8 mouse cellular contexts compared by ENCODE assay signal in genomic region chr15:82938155-82938569, GRCm38 (mm10). TPM values are rescaled to one million over a fixed set of nuclear protein-coding genes. Genes with fewer than 3 reads are reported as not detected.
DNase-seq lines count a peak whose midpoint lies in the region; ATAC-seq and TF ChIP-seq lines count a peak whose summit lies in the region.

No protein-coding gene starts in this region.

- ATAC-seq in heart, embryonic 11.5 days (replicated peaks; ENCODE audit: insufficient number of reproducible peaks, low FRiP score, low TSS enrichment): peak; percentile 51
- peak; percentile 43 for ATAC-seq in kidney, embryonic 14.5 days (ENCODE audit: low FRiP score, low TSS enrichment)
- no peak for ATAC-seq in erythroblast, adult 5-6 weeks (replicated peaks; ENCODE audit: low FRiP score, poor library complexity, severe bottlenecking)

- H3K9me3 ChIP-seq in heart, embryonic 11.5 days (replicated peaks; ENCODE audit: control insufficient read depth, low read length): no peaks in the 10 kb centered on the region
- H3K9me3 ChIP-seq in kidney, embryonic 14.5 days (ENCODE audit: control insufficient read depth, low read length): no peaks in the 10 kb centered on the region
- H3K9me3 ChIP-seq in midbrain, embryonic 10.5 days (replicated peaks): no peaks in the 10 kb centered on the region

- H3K4me2 ChIP-seq in heart, embryonic 11.5 days: peak overlapping the region; percentile 50
- peak overlapping the region; percentile 19; the same call in 1 of the 2 replicates for H3K4me2 ChIP-seq in kidney, embryonic 14.5 days (replicated peaks; ENCODE audit: low read depth, low read length)

- no peaks in the 10 kb centered on the region for H3K36me3 ChIP-seq in heart, embryonic 11.5 days (ENCODE audit: control insufficient read depth, insufficient read depth, low read length)
- no peaks in the 10 kb centered on the region for H3K36me3 ChIP-seq in kidney, embryonic 14.5 days (ENCODE audit: control insufficient read depth, insufficient read depth, low read length)
- no peaks in the 10 kb centered on the region for H3K36me3 ChIP-seq in midbrain, embryonic 10.5 days

- 13% methylated on average over 17 of the region's 17 CpGs for WGBS in heart, embryonic 11.5 days (ENCODE audit: insufficient replicate concordance)
- 6% methylated on average over 17 of the region's 17 CpGs for WGBS in kidney, embryonic 14.5 days
- 74% methylated on average over 17 of the region's 17 CpGs for WGBS in midbrain, embryonic 10.5 days

- no peak overlapping the region for H3K27ac ChIP-seq in gastrocnemius, adult 2 months
- H3K27ac ChIP-seq in heart, embryonic 11.5 days (ENCODE audit: low read depth, low read length): peak overlapping the region; percentile 55; the same call in 1 of the 2 replicates
- H3K27ac ChIP-seq in kidney, embryonic 14.5 days (ENCODE audit: low read depth, low read length): peak overlapping the region; percentile 72
- H3K27ac ChIP-seq in midbrain, embryonic 10.5 days (replicated peaks): peak overlapping the region; percentile 43

- peaks cover 37% of the 10 kb centered on the region for H3K27me3 ChIP-seq in heart, embryonic 11.5 days (ENCODE audit: control insufficient read depth, insufficient read depth, low read length)
- no peaks in the 10 kb centered on the region for H3K27me3 ChIP-seq in kidney, embryonic 14.5 days (ENCODE audit: control insufficient read depth, insufficient read depth, low read length)
- H3K27me3 ChIP-seq in midbrain, embryonic 10.5 days (ENCODE audit: low read depth, poor library complexity, severe bottlenecking): peaks cover 9% of the 10 kb centered on the region; the same call in 1 of the 2 replicates

- TF ChIP-seq CTCF in gastrocnemius, adult 2 months (IDR thresholded peaks at IDR 0.05): no peak

- H3K4me1 ChIP-seq in heart, embryonic 11.5 days (ENCODE audit: control insufficient read depth, insufficient read depth, low read length): peaks cover 35% of the 10 kb centered on the region
- H3K4me1 ChIP-seq in kidney, embryonic 14.5 days (ENCODE audit: control insufficient read depth, insufficient read depth, low read length): peaks cover 62% of the 10 kb centered on the region
- peaks cover 83% of the 10 kb centered on the region for H3K4me1 ChIP-seq in midbrain, embryonic 10.5 days

- no peak overlapping the region for H3K9ac ChIP-seq in heart, embryonic 11.5 days (ENCODE audit: low read depth, low read length)
- H3K9ac ChIP-seq in kidney, embryonic 14.5 days (ENCODE audit: low read depth, low read length): no peak overlapping the region

- intact Hi-C loops in gastrocnemius, adult 2 months (cut with DNase I): no loop called here

- DNase-seq in gastrocnemius, adult 2 months: peak; percentile 35
- no peak for DNase-seq in gastrocnemius, adult 18-20 months (ENCODE audit: low spot score)
- peak; percentile 57 to 60 for DNase-seq in adrenal gland, adult 18-20 months (ENCODE audit: low spot score in 2 of 2)
- no peak for DNase-seq in midbrain, embryonic 10.5 days (ENCODE audit: low spot score)
- no peak for DNase-seq in cerebellum, adult 9-10 months

- H3K4me3 ChIP-seq in gastrocnemius, adult 2 months: peak overlapping the region; percentile 11; the same call in 1 of the 2 replicates
- no peak overlapping the region for H3K4me3 ChIP-seq in heart, embryonic 11.5 days (ENCODE audit: low read depth, low read length)
- no peak overlapping the region for H3K4me3 ChIP-seq in kidney, embryonic 14.5 days (ENCODE audit: low read length)
- H3K4me3 ChIP-seq in midbrain, embryonic 10.5 days: no peak overlapping the region

RNA-seq across cellular contexts. Expression of gene Tcf20, which starts 49.5 kb away (rescaled TPM):
- total RNA-seq in gastrocnemius, adult 2 months (2021): 10 to 100 TPM; 28.9 to 33.6 TPM
- 10 to 100 TPM; 33.2 to 36.0 TPM for total RNA-seq in gastrocnemius, adult 18-20 months (2021)
- total RNA-seq in adrenal gland, adult 18-20 months (2021): 10 to 100 TPM; 84.4 to 91.1 TPM
- polyA plus RNA-seq in heart, embryonic 11.5 days (2014; fragmentation: Nextera tagmentation; extraction: Ambion mirVana): 6.7 TPM in 2 replicates
- polyA plus RNA-seq in kidney, embryonic 14.5 days (2014; fragmentation: Nextera tagmentation; extraction: Ambion mirVana): 7.1 and 11.6 TPM in 2 replicates
- polyA plus RNA-seq in midbrain, embryonic 10.5 days (2016; fragmentation: Nextera tagmentation; extraction: Ambion mirVana): 7.5 and 8.4 TPM in 2 replicates
- 20.5 and 22.1 TPM in 2 replicates for total RNA-seq in erythroblast, adult 5-6 weeks (2015; ENCODE audit: low replicate concordance)
- 37.1 and 43.8 TPM in 2 replicates for total RNA-seq in erythroblast, adult 5-6 weeks (2017; ENCODE audit: low replicate concordance)

Comparison
In these comparisons a context has a peak if more than half of its experiments do, and no peak if none do; other contexts are left out.
1. DNase-seq: peak in gastrocnemius, adult 2 months (single experiment) and adrenal gland, adult 18-20 months (2 of 2); none in gastrocnemius, adult 18-20 months (single experiment), midbrain, embryonic 10.5 days (single experiment) and cerebellum, adult 9-10 months (single experiment).